Mouse (Mus musculus): ENCODE measurements at regions not wholly inside any gene's neighbourhood (a gene's known extent, or its start where the extent isn't known, plus 50 kb on each side); places are given as distances from the start of the nearest gene placed in this dataset. TPM values are rescaled to one million over a fixed set of nuclear protein-coding genes. Genes with fewer than 3 reads are reported as not detected.

Small RNA genes lying in the stretch of these regions (microRNA-seq; reads per million reads assigned to microRNA genes)
- gene Gm22194, result not detected
